Mouse (Mus musculus): Measurements from ENCODE around the gene Dhrs1. TPM values are rescaled to one million over a fixed set of nuclear protein-coding genes. Genes with fewer than 3 reads are reported as not detected.

The Dhrs1 gene
- polyA plus RNA-seq, 1 experiment from 2014 or later, result 98.6 TPM

DNA sequence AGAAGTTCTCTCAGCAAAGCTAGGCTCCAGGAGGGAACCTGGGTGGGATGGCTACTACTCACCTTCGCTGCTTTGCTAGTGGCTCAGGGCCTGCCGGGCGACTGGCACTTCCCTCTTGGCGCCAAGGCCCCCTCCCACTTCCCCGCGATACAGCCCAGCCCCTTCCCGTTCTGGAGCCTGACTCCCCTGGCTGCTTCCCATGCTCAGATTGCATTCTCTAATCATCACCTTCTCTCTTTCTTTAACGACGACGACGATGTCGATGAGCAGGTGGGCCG is 38.4 kb upstream of the Dhrs1 start, which contains the start of gene Adcy4:
Gene Adcy4 (minus strand): TSS at position 138 of the 278 bp plus-strand sequence.
- ATAC-seq, result no peak
- DNase-seq, result no peak
- TF ChIP-seq EP300 (IDR thresholded peaks at IDR 0.05; ENCODE audit: low read depth), result no peak
- TF ChIP-seq CTCF (IDR thresholded peaks at IDR 0.05; ENCODE audit: low read depth), result no peak
- Histone ChIP-seq H3K27me3 (ENCODE audit: insufficient read depth, low read length) (peaks cover 33% of the 10 kb centered on the region), H3K36me3 (replicated peaks; ENCODE audit: insufficient read depth, low read length) (no peaks in the 10 kb centered on the region), H3K9me3 (ENCODE audit: low read length) (no peaks in the 10 kb centered on the region), H3K9ac (replicated peaks) (no peak within 1 kb of the TSS), H3K4me3 (ENCODE audit: low read depth, low read length) (peak within 1 kb of the TSS; percentile 32), H3K4me2 (ENCODE audit: low read depth, low read length) (peak within 1 kb of the TSS; percentile 62), H3K27ac (ENCODE audit: low read depth) (peak within 1 kb of the TSS; percentile 51; the same call in 1 of the 2 replicates), H3K4me1 (ENCODE audit: insufficient read depth) (peaks cover 14% of the 10 kb centered on the region)
- 20% methylated on average over 13 of the region's 13 CpGs for WGBS (ENCODE audit: insufficient replicate concordance)

DNA sequence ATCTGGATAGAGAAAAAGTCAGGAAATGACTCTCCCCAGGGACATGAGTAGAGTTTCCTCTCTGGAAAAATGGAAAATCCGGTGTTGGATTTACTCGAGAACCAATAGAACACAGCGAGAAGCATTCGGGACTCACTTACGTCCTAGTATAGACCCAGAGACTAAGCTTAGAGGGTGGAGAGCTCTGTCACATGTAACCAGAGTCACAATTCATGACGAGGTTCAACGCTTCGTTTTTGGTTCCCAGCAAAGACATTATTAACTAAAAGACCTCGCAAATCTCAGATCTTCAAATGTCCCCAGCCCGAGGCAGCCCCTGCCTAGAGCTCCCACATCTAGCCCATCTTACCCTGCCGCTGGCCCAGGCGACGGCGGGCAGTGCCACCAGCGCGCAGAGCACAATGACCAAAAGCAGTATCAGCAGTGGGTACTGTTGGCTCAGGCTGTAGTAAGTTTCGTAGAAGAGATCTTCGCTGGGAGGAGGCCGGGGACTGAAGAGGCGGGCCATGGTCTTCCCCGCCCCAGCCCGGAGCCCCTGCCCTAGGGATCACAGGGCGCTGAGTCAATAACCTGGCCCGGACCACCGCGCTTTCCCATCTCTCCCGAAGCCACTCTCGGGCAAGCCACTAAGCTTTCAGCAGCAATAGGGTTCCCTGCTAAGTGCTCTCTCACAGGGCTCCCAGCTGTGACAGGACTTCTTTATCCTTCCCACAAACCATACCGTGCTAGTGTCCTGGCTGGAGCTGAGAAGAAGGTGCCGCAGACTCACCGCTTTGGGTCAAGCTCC is 37.9 kb upstream of the Dhrs1 start:
- H3K9me3 ChIP-seq (ENCODE audit: low read length), result no peaks in the 10 kb centered on the region
- peak overlapping the region; percentile 62 for H3K4me2 ChIP-seq (ENCODE audit: low read depth, low read length)
- peak overlapping the region; percentile 51; the same call in 1 of the 2 replicates for H3K27ac ChIP-seq (ENCODE audit: low read depth)
- no peaks in the 10 kb centered on the region for H3K36me3 ChIP-seq (replicated peaks; ENCODE audit: insufficient read depth, low read length)
- 17% methylated on average over 31 of the region's 31 CpGs for WGBS (ENCODE audit: insufficient replicate concordance)
- peaks cover 31% of the 10 kb centered on the region for H3K27me3 ChIP-seq (ENCODE audit: insufficient read depth, low read length)
- H3K4me3 ChIP-seq (ENCODE audit: low read depth, low read length), result peak overlapping the region; percentile 32
- no peak for DNase-seq
- no peak; the same call in 1 of the 2 replicates for ATAC-seq
- H3K4me1 ChIP-seq (ENCODE audit: insufficient read depth), result peaks cover 9% of the 10 kb centered on the region
- TF ChIP-seq CTCF (IDR thresholded peaks at IDR 0.05; ENCODE audit: low read depth) (no peak), EP300 (IDR thresholded peaks at IDR 0.05; ENCODE audit: low read depth) (no peak)
- H3K9ac ChIP-seq (replicated peaks), result no peak overlapping the region

DNA sequence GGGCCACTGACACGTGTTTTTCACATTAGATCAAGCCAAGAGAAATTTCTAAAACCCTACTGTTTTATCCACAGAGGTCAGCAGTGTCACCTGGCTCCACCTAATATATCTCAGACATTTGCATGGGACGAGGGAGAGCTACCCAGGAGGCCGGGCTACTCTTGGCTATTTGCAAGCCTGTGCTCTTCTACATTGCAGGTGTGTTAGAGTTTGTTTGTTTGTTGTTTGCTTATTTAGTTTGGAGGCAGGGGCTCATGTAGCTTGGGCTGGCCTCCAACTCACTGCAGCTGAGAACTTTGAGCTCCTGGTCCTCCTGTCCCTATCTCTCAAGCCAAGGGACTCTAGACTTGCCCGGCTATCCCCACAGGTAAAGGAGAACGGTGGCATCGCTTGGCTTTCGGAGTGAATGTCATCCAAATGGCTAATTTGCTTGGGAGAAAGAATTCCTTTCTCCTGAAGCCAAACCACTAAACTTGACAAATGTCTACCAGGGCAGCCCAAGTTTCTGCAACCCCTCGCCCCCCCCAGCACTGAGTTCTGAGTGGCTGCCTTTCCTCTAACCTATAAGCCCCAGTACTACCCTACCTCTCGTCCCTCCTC is 37.0 kb upstream of the Dhrs1 start:
- H3K9ac ChIP-seq (replicated peaks), result no peak overlapping the region
- DNase-seq (no peak), ATAC-seq (no peak)
- no peak overlapping the region for H3K4me3 ChIP-seq (ENCODE audit: low read depth, low read length)
- TF ChIP-seq EP300 (IDR thresholded peaks at IDR 0.05; ENCODE audit: low read depth) (no peak), CTCF (IDR thresholded peaks at IDR 0.05; ENCODE audit: low read depth) (no peak)
- H3K9me3 ChIP-seq (ENCODE audit: low read length), result no peaks in the 10 kb centered on the region
- H3K27ac ChIP-seq (ENCODE audit: low read depth), result 0 out of 2 replicates have a peak overlapping the region, but pooled peaks have one; percentile 36
- H3K4me2 ChIP-seq (ENCODE audit: low read depth, low read length), result peak overlapping the region; percentile 62
- H3K36me3 ChIP-seq (replicated peaks; ENCODE audit: insufficient read depth, low read length), result no peaks in the 10 kb centered on the region
- peaks cover 3% of the 10 kb centered on the region; the same call in 1 of the 2 replicates for H3K4me1 ChIP-seq (ENCODE audit: insufficient read depth)
- H3K27me3 ChIP-seq (ENCODE audit: insufficient read depth, low read length), result peaks cover 29% of the 10 kb centered on the region
- WGBS (ENCODE audit: insufficient replicate concordance), result 56% methylated on average over 9 of the region's 9 CpGs

DNA sequence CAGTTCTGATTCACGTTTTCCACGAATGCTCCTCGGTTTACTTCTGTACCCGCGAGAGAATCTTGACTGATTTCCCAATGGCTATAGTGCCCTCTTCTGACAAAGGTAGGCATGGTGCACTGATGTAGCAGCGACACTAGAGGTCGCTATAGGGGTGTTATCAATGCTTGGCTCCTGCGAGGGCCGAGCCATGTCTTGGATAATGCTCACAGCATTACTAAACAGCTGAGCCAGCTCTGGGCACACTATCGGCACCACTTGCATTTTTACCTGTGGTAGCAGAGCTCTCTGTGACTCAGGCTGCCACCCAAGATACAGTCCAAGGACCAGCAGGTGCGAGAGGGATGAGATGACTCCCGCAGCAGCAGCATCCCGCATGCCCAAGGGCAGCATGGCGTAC is 35.8 kb upstream of the Dhrs1 start:
- ATAC-seq (peak; percentile 76), DNase-seq (peak; percentile 63)
- no peak overlapping the region for H3K27ac ChIP-seq (ENCODE audit: low read depth)
- peaks cover 10% of the 10 kb centered on the region; the same call in 1 of the 2 replicates for H3K4me1 ChIP-seq (ENCODE audit: insufficient read depth)
- no peak for TF ChIP-seq EP300 (IDR thresholded peaks at IDR 0.05; ENCODE audit: low read depth)
- TF ChIP-seq CTCF (IDR thresholded peaks at IDR 0.05; ENCODE audit: low read depth), result peak; percentile 99
- no peak overlapping the region for H3K4me3 ChIP-seq (ENCODE audit: low read depth, low read length)
- peak overlapping the region; percentile 49 for H3K4me2 ChIP-seq (ENCODE audit: low read depth, low read length)
- 17% methylated on average over 14 of the region's 14 CpGs for WGBS (ENCODE audit: insufficient replicate concordance)
- no peaks in the 10 kb centered on the region for H3K9me3 ChIP-seq (ENCODE audit: low read length)
- H3K36me3 ChIP-seq (replicated peaks; ENCODE audit: insufficient read depth, low read length), result no peaks in the 10 kb centered on the region
- H3K27me3 ChIP-seq (ENCODE audit: insufficient read depth, low read length), result peaks cover 27% of the 10 kb centered on the region
- no peak overlapping the region for H3K9ac ChIP-seq (replicated peaks)

DNA sequence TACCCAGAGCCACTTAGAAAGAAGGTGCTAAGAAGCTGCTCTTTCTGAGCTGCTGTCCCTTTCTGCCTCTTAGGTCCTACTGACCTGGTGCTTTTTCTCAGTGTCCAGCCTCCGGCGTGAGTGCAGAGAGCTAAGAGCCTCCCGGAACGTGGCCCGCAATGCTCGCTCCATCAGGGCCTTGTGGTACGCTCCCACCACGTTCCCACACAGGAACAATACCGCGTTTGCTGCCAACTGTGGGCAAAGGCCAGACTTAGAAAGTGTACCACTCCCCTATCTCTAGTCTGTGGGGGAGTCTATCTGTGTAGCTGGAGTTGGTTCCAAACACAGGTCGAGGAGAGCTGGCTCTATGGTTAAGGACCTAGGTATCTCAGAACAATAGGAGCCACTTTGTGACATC is 35.2 kb upstream of the Dhrs1 start:
- H3K4me2 ChIP-seq (ENCODE audit: low read depth, low read length), result no peak overlapping the region
- no peak overlapping the region for H3K27ac ChIP-seq (ENCODE audit: low read depth)
- no peak overlapping the region for H3K9ac ChIP-seq (replicated peaks)
- 73% methylated on average over 11 of the region's 11 CpGs for WGBS (ENCODE audit: insufficient replicate concordance)
- peaks cover 27% of the 10 kb centered on the region for H3K27me3 ChIP-seq (ENCODE audit: insufficient read depth, low read length)
- no peak overlapping the region for H3K4me3 ChIP-seq (ENCODE audit: low read depth, low read length)
- H3K9me3 ChIP-seq (ENCODE audit: low read length), result no peaks in the 10 kb centered on the region
- no peaks in the 10 kb centered on the region for H3K36me3 ChIP-seq (replicated peaks; ENCODE audit: insufficient read depth, low read length)
- ATAC-seq, result no peak
- TF ChIP-seq EP300 (IDR thresholded peaks at IDR 0.05; ENCODE audit: low read depth) (no peak), CTCF (IDR thresholded peaks at IDR 0.05; ENCODE audit: low read depth) (no peak)
- peaks cover 10% of the 10 kb centered on the region; the same call in 1 of the 2 replicates for H3K4me1 ChIP-seq (ENCODE audit: insufficient read depth)
- no peak for DNase-seq

DNA sequence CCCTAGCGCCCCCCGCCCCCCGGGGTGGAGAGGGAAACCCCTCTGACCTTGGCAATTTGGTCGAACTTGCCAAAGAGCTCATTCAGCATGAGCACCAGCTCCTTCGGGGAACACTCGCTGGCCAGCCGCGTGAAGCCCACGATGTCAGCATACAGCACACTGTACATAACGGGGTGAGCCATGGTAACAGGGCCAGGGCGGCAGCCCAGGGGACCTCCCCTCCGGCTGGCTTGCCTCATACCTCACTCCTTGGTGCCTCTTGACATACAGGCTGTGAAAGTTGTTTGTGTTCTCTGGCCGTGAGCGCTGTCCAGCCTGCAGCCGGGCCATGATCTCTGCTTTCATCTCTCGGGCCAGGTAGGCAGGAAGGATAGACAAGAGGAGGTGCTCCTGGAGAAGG is 34.2 kb upstream of the Dhrs1 start:
- ATAC-seq (no peak), DNase-seq (no peak)
- no peak overlapping the region for H3K9ac ChIP-seq (replicated peaks)
- no peak overlapping the region for H3K4me3 ChIP-seq (ENCODE audit: low read depth, low read length)
- H3K4me1 ChIP-seq (ENCODE audit: insufficient read depth), result peaks cover 10% of the 10 kb centered on the region; the same call in 1 of the 2 replicates
- no peak overlapping the region for H3K4me2 ChIP-seq (ENCODE audit: low read depth, low read length)
- no peaks in the 10 kb centered on the region for H3K36me3 ChIP-seq (replicated peaks; ENCODE audit: insufficient read depth, low read length)
- TF ChIP-seq CTCF (IDR thresholded peaks at IDR 0.05; ENCODE audit: low read depth) (no peak), EP300 (IDR thresholded peaks at IDR 0.05; ENCODE audit: low read depth) (no peak)
- H3K27ac ChIP-seq (ENCODE audit: low read depth), result no peak overlapping the region
- H3K9me3 ChIP-seq (ENCODE audit: low read length), result no peaks in the 10 kb centered on the region
- 64% methylated on average over 16 of the region's 16 CpGs for WGBS (ENCODE audit: insufficient replicate concordance)
- H3K27me3 ChIP-seq (ENCODE audit: insufficient read depth, low read length), result peaks cover 27% of the 10 kb centered on the region
